Mouse (Mus musculus) embryo, embryonic 11 days (tissue): ENCODE measurements around the gene Nub1.

Source experiments
- DNase-seq: peaks from one replicate; pipeline ENCODE4 v3.0.0-alpha.2; 2015

Gene Nub1

GRCm38 (mm10) chr5:24747533-24747932 lies 62.2 kb downstream of the Nub1 start:
- no peak for DNase-seq

DNA sequence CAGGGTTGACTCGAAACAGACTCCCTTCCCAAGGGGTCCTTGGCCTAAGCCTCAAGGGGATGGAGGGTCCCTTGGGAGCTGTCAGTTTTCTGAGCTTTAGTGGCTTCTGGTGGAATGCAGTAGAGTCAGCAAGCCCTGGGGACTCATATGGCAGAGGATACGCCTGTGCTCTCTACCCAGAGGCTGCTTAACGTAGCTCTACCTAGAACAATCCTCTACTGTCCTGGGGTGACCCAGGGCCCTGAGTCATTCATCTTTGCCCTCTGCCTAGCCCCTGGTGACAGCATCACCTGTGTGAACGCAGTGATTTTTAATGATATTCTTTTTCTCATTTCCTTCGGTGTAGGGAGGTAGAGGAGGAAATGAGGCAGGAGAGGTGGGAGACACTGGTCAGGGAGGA lies 64.4 kb downstream of the Nub1 start:
- DNase-seq: no peak

DNA sequence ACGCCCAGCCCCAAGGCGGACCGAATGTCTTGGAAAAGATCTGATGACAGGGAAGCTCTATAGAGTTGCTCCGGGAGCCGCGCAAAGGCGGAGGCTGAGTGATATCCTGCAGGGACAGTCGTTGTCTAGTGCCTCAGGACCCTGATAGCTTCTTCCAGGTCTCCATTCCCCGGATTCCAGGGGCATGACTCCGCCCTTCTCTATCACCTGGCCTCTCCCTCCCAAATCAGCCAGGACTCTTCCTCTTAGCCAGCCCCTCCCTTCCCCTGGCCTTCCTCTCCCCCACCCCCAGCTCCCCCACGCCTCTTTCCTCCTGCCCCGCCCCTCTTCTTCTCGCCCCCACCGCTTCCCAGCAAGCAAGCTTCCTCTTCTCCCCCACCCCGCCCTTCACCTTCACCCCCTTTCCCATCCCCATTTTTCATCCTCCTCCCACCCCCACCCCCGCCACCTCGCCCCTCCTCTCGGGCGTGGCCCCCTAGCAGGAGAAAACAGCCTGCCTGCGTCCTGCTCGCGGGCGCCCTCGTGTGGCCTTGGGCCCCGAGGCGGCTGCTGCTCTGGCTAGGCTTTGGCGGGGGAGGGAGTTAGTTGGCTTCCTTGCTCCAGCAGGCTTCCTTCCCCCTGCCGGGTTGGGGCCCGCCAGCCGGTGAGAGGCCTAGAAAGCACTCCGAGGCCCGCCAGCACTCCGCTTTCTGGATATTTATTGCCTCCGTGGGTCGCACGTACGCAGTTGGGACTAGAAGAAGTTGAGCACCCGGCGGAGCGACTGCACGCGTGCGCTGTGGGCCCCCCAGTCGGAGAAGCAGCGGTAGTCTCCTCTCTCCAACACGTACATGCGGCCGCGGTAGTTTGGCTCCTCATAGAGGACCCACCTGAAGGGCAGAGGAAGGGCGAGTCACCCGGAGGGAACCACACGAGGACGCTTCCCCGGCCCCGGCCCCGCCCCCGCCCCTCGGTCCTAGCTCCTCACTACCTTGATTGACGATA lies 65.3 kb downstream of the Nub1 start:
- peak; percentile 93 for DNase-seq

GRCm38 (mm10) chr5:24751305-24752174 lies 66.2 kb downstream of the Nub1 start:
- DNase-seq: peak; percentile 81

DNA sequence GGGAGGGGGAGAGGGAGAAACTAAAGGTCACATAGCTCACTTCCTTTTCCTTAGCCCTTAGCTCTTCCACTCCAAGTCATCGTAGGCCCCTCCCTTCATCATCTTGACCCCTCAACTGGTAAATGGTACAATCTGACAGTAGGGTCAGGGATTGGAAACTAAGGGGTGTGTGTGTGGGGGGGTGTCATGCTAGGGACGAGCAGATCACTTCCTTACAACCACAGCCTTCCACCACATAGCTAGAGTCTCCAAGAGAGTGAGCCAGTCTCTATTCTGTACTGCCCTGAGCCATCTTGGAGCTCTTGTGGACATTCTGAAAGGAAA lies 66.8 kb downstream of the Nub1 start:
- no peak for DNase-seq

GRCm38 (mm10) chr5:24756931-24757330 lies 71.6 kb downstream of the Nub1 start:
- no peak for DNase-seq

DNA sequence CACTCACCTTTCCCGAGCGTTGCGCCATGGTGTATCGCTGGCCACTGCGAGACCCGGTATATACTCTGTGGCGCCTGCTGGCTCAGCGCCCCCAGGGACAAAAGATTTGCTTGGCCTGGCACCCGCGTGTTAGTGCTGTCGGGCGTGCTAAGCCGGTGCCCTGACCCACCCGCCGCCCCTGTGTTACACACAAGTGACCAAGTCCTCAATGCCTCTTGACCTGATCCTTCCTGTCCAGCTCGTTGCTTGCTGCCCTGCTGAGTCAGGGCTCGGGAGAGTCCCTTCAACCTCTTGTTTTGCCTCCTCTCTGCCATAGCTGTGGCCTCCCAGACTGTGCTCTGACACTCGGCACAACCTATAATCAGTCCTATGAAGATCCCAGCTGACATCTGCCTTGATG lies 72.5 kb downstream of the Nub1 start, which contains the start of gene Crygn:
Crygn (minus strand) TSS at position 193 of the 400 bp plus-strand sequence.
- DNase-seq: no peak
